Mouse (Mus musculus) kidney, postnatal 25 days (tissue): ENCODE data around the gene Olfr787.

ENCODE experiments used
- DNase-seq, 2 experiments: peaks; one replicate each; pipeline ENCODE4 v3.0.0; 2021; ENCODE audit warnings: mixed read lengths in 2 of 2

The Olfr787 gene

DNA sequence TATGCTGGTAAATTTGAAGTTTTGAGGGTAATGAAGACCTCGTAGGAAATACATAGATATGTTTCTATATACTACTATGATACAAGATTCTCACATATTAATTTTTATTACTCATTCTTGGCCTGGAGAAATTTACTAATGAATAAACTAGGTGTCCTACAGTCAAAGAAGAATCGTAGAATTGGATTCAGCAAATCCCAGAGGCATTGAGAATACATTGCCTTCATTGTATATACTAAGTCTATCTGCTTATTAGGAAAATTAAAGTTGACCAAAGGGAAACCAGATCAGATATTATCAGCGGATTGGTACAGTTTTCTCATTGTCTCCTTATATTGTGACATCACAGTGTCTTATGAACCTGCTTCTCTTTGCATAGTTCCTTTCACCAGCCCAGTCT lies at the start of gene Olfr787:
Olfr787 (plus strand) TSS at position 301 of the 400 bp plus-strand sequence.
- no peak for DNase-seq

DNA sequence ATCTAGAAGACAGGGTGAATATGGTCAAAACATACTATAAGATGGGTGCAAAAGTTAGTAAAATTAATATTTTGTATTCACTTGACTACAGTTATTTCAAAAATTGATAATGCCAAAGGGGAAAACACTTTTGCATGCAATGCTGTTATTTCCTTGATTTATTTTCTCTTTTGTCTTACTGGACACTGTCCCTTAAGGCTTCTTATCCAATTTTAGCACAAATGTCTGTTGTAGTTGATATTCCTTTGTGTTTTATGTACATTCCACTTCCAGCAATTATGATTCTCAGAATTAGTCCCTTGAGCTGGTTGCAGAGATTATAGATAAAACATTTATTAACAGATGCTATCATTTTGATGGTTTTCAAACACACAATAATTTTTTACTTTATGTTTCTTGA lies 34.7 kb upstream of the Olfr787 start, which contains the start of gene Olfr786:
Olfr786 (plus strand) TSS at position 301 of the 400 bp plus-strand sequence.
- no peak for DNase-seq

GRCm38 (mm10) chr10:129470698-129471097 lies 9.0 kb downstream of the Olfr787 start, which contains the start of gene Olfr788:
TSS of gene Olfr788 (plus strand) at chr10:129470998.
- no peak for DNase-seq

- DNase-seq: no peak
Observed at GRCm38 (mm10) chr10:129473256-129473655, 11.6 kb downstream of the Olfr787 start.

GRCm38 (mm10) chr10:129473723-129474122 lies 12.1 kb downstream of the Olfr787 start:
- DNase-seq: no peak

GRCm38 (mm10) chr10:129484452-129484851 lies 22.8 kb downstream of the Olfr787 start, which contains the start of gene Olfr789:
TSS of gene Olfr789 (plus strand) at chr10:129484752.
- no peak for DNase-seq

- DNase-seq: no peak
Observed at GRCm38 (mm10) chr10:129490101-129490500, 28.4 kb downstream of the Olfr787 start.

GRCm38 (mm10) chr10:129498192-129498591 lies 36.5 kb downstream of the Olfr787 start, which contains the start of gene Olfr790:
TSS of gene Olfr790 (plus strand) at chr10:129498492.
- no peak for DNase-seq
